Mouse (Mus musculus) cerebellum, postnatal 36 days (tissue): ENCODE measurements around the gene Rhno1.
A peak's percentile ranks its signal among the peaks of the same experiment; 100 is the strongest.
"Not testable (repeated sequence)": the region's sequence is repeated elsewhere in the genome, so short reads cannot be mapped to it uniquely, and the experiment has no call there.

ENCODE experiments used
- DNase-seq, 2 experiments: peaks; one replicate each; pipeline ENCODE4 v3.0.0; 2021 to 2022; ENCODE audit warnings: mixed read lengths in 2 of 2

Rhno1 gene

GRCm38 (mm10) chr6:128362381-128363006 is at the start of gene Rhno1, which contains the start of gene Foxm1:
Gene Rhno1 (minus strand): TSS chr6:128362911.
Gene Foxm1 (plus strand): TSS chr6:128362967.
- DNase-seq, result peak; percentile 81 to 83

- peak; percentile 82 to 91 for DNase-seq
Observed at GRCm38 (mm10) chr6:128411115-128411514, 48.4 kb upstream of the Rhno1 start.

GRCm38 (mm10) chr6:128410305-128410704 is 47.6 kb upstream of the Rhno1 start:
- no peak for DNase-seq

GRCm38 (mm10) chr6:128408544-128409125 is 45.9 kb upstream of the Rhno1 start:
- no peak for DNase-seq

GRCm38 (mm10) chr6:128404708-128405107 is 42.0 kb upstream of the Rhno1 start:
- no peak for DNase-seq

- peak; percentile 67 to 71 for DNase-seq
Observed at GRCm38 (mm10) chr6:128399421-128400185, 36.9 kb upstream of the Rhno1 start.

- no peak for DNase-seq
Observed at GRCm38 (mm10) chr6:128398996-128399395, 36.3 kb upstream of the Rhno1 start, which contains the start of gene Nrip2. Gene Nrip2 (plus strand): TSS chr6:128399296.

- DNase-seq, result no peak
Observed at GRCm38 (mm10) chr6:128397574-128398261, 35.0 kb upstream of the Rhno1 start.

- DNase-seq, result no peak
Observed at GRCm38 (mm10) chr6:128390683-128391082, 28.0 kb upstream of the Rhno1 start.

GRCm38 (mm10) chr6:128389185-128389584 is 26.5 kb upstream of the Rhno1 start:
- DNase-seq, result no peak

- DNase-seq, result no peak
Observed at GRCm38 (mm10) chr6:128385026-128385425, 22.3 kb upstream of the Rhno1 start.

GRCm38 (mm10) chr6:128383752-128384151 is 21.0 kb upstream of the Rhno1 start:
- no peak for DNase-seq

- DNase-seq, result no peak
Observed at GRCm38 (mm10) chr6:128381254-128381653, 18.5 kb upstream of the Rhno1 start.

- DNase-seq, result not testable (repeated sequence)
Observed at GRCm38 (mm10) chr6:128380594-128381167, 18.0 kb upstream of the Rhno1 start.

- no peak for DNase-seq
Observed at GRCm38 (mm10) chr6:128379636-128380035, 16.9 kb upstream of the Rhno1 start.

GRCm38 (mm10) chr6:128376371-128377085 is 13.8 kb upstream of the Rhno1 start:
- no peak for DNase-seq

GRCm38 (mm10) chr6:128375192-128375591 is 12.5 kb upstream of the Rhno1 start, which contains the start of the genes Tex52 and Gm44596:
Gene Tex52 (plus strand): TSS chr6:128375456.
Gene Gm44596 (plus strand): TSS chr6:128375503.
- no peak for DNase-seq

- DNase-seq, result no peak
Observed at GRCm38 (mm10) chr6:128370040-128370439, 7.3 kb upstream of the Rhno1 start.

- DNase-seq, result no peak
Observed at GRCm38 (mm10) chr6:128366466-128366865, 3.8 kb upstream of the Rhno1 start.

GRCm38 (mm10) chr6:128364721-128365120 is 2.0 kb upstream of the Rhno1 start:
- no peak for DNase-seq

GRCm38 (mm10) chr6:128363007-128363825 is 505 bp upstream of the Rhno1 start:
- DNase-seq, result no peak
